Mouse (Mus musculus): ENCODE measurements around the gene St3gal2. TPM values are rescaled to one million over a fixed set of nuclear protein-coding genes. Genes with fewer than 3 reads are reported as not detected.
"Not testable (repeated sequence)": the region's sequence is repeated elsewhere in the genome, so short reads cannot be mapped to it uniquely, and the experiment has no call there.

Gene St3gal2
- polyA plus RNA-seq, 1 experiment from 2014 or later = 23.5 TPM

GRCm38 (mm10) chr8:110954776-110955175 lies 35.1 kb downstream of the St3gal2 start:
- peaks cover 7% of the 10 kb centered on the region for H3K4me1 ChIP-seq (ENCODE audit: control insufficient read depth, insufficient read depth, low read depth, low read length)
- H3K36me3 ChIP-seq (ENCODE audit: control insufficient read depth, insufficient read depth, low read length) = peaks cover 13% of the 10 kb centered on the region
- H3K9ac ChIP-seq (ENCODE audit: low read depth, low read length) = no peak overlapping the region
- no peaks in the 10 kb centered on the region for H3K9me3 ChIP-seq (ENCODE audit: control insufficient read depth, low read length)
- 76% methylated on average over 8 of the region's 8 CpGs for WGBS
- no peak overlapping the region for H3K4me3 ChIP-seq (ENCODE audit: low read length)
- no peak overlapping the region for H3K4me2 ChIP-seq (ENCODE audit: low read length)
- no peak for ATAC-seq
- H3K27me3 ChIP-seq (replicated peaks; ENCODE audit: control insufficient read depth, insufficient read depth, low read length) = no peaks in the 10 kb centered on the region
- no peak overlapping the region for H3K27ac ChIP-seq (ENCODE audit: low read depth, low read length)

DNA sequence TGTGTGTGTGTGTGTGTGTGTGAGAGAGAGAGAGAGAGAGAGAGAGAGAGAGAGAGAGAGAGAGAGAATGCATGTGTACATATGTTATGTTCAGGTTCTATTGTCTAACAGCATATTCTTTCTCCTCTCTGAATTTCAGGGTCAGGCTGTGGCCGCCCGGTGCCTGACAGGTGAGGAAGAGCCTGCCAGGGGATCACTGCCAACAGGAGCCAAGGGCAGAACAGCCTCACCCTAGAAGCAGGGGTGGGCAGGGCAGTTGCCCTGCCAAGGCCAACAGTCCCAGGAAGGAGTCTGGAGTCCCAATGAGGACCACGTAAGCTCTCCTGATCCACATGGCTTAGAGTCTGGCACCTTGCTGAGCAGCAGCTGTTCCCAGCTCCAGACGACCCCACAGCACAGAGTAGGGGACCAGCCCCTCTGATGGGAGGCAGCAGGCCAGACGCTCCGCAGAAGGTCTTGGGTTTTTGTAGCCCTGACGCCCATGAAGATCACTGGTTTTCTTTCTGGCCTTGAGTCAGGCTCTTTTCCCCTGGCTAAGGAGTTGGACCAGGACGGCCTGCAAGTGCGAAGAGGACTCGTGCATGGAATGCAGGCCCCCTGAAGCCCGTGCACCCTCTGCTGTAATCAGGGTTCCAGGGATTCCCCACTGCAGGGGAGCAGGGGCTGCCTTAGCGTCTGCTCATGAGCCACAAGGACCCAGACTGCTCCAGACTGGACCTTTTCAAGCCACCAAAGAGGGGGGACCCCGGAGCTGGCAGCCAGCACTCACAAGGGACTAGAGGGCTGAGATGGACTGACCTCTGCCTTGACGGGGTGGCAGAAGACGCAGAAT lies 37.1 kb downstream of the St3gal2 start:
- H3K4me3 ChIP-seq (ENCODE audit: low read length) = no peak overlapping the region
- WGBS = 72% methylated on average over 15 of the region's 15 CpGs
- peak; percentile 82 for ATAC-seq
- H3K4me2 ChIP-seq (ENCODE audit: low read length) = no peak overlapping the region
- H3K36me3 ChIP-seq (ENCODE audit: control insufficient read depth, insufficient read depth, low read length) = peaks cover 13% of the 10 kb centered on the region
- peaks cover 7% of the 10 kb centered on the region for H3K4me1 ChIP-seq (ENCODE audit: control insufficient read depth, insufficient read depth, low read depth, low read length)
- no peak overlapping the region for H3K9ac ChIP-seq (ENCODE audit: low read depth, low read length)
- no peaks in the 10 kb centered on the region for H3K9me3 ChIP-seq (ENCODE audit: control insufficient read depth, low read length)
- H3K27me3 ChIP-seq (replicated peaks; ENCODE audit: control insufficient read depth, insufficient read depth, low read length) = no peaks in the 10 kb centered on the region
- peak overlapping the region; percentile 20; the same call in 1 of the 2 replicates for H3K27ac ChIP-seq (ENCODE audit: low read depth, low read length)

DNA sequence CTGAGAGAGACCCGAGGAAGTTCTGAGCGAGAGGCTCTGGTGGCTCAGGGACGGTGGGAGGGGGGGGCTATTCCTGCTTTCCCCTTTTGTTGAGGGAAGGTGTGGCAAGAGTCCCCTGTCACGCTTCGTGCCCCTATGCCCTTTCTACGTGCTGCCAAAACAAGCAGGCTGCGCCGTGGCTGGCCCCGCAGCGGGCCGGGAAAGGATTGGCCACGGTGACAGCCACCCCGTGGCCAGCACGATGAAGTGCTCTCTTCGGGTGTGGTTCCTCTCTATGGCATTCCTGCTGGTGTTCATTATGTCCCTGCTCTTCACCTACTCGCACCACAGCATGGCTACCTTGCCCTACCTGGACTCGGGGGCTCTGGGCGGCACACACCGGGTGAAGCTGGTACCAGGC lies 37.7 kb downstream of the St3gal2 start:
- ATAC-seq = no peak; the same call in 1 of the 2 replicates
- no peak overlapping the region for H3K4me2 ChIP-seq (ENCODE audit: low read length)
- 92% methylated on average over 19 of the region's 19 CpGs for WGBS
- no peak overlapping the region for H3K9ac ChIP-seq (ENCODE audit: low read depth, low read length)
- peaks cover 7% of the 10 kb centered on the region for H3K4me1 ChIP-seq (ENCODE audit: control insufficient read depth, insufficient read depth, low read depth, low read length)
- H3K9me3 ChIP-seq (ENCODE audit: control insufficient read depth, low read length) = no peaks in the 10 kb centered on the region
- peaks cover 15% of the 10 kb centered on the region for H3K36me3 ChIP-seq (ENCODE audit: control insufficient read depth, insufficient read depth, low read length)
- peak overlapping the region; percentile 20; the same call in 1 of the 2 replicates for H3K27ac ChIP-seq (ENCODE audit: low read depth, low read length)
- H3K27me3 ChIP-seq (replicated peaks; ENCODE audit: control insufficient read depth, insufficient read depth, low read length) = no peaks in the 10 kb centered on the region
- no peak overlapping the region for H3K4me3 ChIP-seq (ENCODE audit: low read length)

- no peaks in the 10 kb centered on the region for H3K9me3 ChIP-seq (ENCODE audit: control insufficient read depth, low read length)
- no peak overlapping the region for H3K4me2 ChIP-seq (ENCODE audit: low read length)
- ATAC-seq = no peak
- H3K36me3 ChIP-seq (ENCODE audit: control insufficient read depth, insufficient read depth, low read length) = peaks cover 15% of the 10 kb centered on the region
- 90% methylated on average over 5 of the region's 5 CpGs for WGBS
- no peaks in the 10 kb centered on the region for H3K27me3 ChIP-seq (replicated peaks; ENCODE audit: control insufficient read depth, insufficient read depth, low read length)
- H3K4me3 ChIP-seq (ENCODE audit: low read length) = no peak overlapping the region
- peaks cover 7% of the 10 kb centered on the region for H3K4me1 ChIP-seq (ENCODE audit: control insufficient read depth, insufficient read depth, low read depth, low read length)
- H3K27ac ChIP-seq (ENCODE audit: low read depth, low read length) = no peak overlapping the region
- H3K9ac ChIP-seq (ENCODE audit: low read depth, low read length) = no peak overlapping the region
Observed at GRCm38 (mm10) chr8:110958135-110958534, 38.4 kb downstream of the St3gal2 start.

DNA sequence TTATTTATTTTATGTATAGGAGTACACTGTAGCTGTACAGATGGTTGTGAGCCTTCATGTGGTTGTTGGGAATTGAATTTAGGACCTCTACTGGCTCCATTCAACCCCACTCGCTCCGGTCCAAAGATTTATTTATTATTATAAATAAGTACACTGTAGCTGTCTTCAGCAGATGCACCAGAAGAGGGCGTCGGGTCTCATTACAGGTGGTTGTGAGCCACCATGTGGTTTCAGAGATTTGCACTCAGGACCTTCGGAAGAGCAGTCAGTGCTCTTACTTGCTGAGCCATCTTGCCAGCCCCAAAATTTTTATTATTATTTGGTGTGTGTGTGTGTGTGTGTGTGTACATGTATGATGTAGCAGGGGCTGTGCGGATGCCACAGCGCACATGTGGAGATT lies 38.8 kb downstream of the St3gal2 start:
- not testable (repeated sequence) for ATAC-seq; H3K9me3 ChIP-seq (ENCODE audit: control insufficient read depth, low read length); H3K4me1 ChIP-seq (ENCODE audit: control insufficient read depth, insufficient read depth, low read depth, low read length); H3K4me3 ChIP-seq (ENCODE audit: low read length); H3K27me3 ChIP-seq (replicated peaks; ENCODE audit: control insufficient read depth, insufficient read depth, low read length); H3K4me2 ChIP-seq (ENCODE audit: low read length); H3K27ac ChIP-seq (ENCODE audit: low read depth, low read length); H3K9ac ChIP-seq (ENCODE audit: low read depth, low read length)
- 94% methylated on average over 7 of the region's 7 CpGs for WGBS
- peaks cover 15% of the 10 kb centered on the region for H3K36me3 ChIP-seq (ENCODE audit: control insufficient read depth, insufficient read depth, low read length)

DNA sequence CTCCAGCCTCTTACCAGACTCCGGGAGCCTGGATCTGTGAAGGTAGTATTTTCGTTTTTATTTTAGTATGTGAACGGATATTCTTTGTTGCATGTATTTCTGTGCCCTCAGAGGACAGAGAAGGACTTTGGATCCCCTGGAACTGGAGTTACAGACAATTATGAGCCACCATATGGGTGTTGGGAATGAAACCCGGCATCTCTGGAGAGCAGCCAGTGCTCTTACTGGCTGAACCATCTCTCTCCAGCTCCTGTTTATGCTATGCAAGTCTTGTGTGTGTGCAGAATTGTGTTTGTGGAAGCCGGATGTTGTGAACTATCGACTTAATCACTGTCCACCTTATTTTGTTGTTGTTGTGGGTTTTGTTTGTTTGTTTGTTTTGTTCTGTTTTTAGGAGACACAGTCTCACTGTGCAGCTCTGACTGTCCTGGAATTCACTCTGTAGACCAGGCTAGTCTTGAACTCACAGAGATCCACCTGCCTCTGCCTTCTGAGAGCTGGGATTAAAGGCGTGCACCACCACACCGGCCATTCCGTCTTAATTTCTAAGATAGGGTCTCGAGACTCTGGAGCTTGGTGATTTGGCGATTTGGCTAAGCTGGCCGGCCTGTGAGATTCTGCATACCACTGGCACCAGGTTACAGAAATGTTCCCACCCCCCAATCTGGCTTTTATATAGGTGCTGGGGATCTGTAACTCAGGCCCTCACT lies 39.5 kb downstream of the St3gal2 start:
- no peak for ATAC-seq
- H3K9ac ChIP-seq (ENCODE audit: low read depth, low read length) = no peak overlapping the region
- H3K36me3 ChIP-seq (ENCODE audit: control insufficient read depth, insufficient read depth, low read length) = peaks cover 15% of the 10 kb centered on the region
- WGBS = 94% methylated on average over 12 of the region's 12 CpGs
- peaks cover 7% of the 10 kb centered on the region for H3K4me1 ChIP-seq (ENCODE audit: control insufficient read depth, insufficient read depth, low read depth, low read length)
- no peak overlapping the region for H3K4me3 ChIP-seq (ENCODE audit: low read length)
- no peaks in the 10 kb centered on the region for H3K9me3 ChIP-seq (ENCODE audit: control insufficient read depth, low read length)
- no peak overlapping the region for H3K4me2 ChIP-seq (ENCODE audit: low read length)
- no peak overlapping the region for H3K27ac ChIP-seq (ENCODE audit: low read depth, low read length)
- no peaks in the 10 kb centered on the region for H3K27me3 ChIP-seq (replicated peaks; ENCODE audit: control insufficient read depth, insufficient read depth, low read length)

- 81% methylated on average over 6 of the region's 6 CpGs for WGBS
Observed at GRCm38 (mm10) chr8:110959906-110960305, 40.2 kb downstream of the St3gal2 start.

GRCm38 (mm10) chr8:110963051-110963450 lies 43.3 kb downstream of the St3gal2 start:
- peaks cover 2% of the 10 kb centered on the region for H3K36me3 ChIP-seq (ENCODE audit: control insufficient read depth, insufficient read depth, low read length)
- WGBS = 87% methylated on average over 2 of the region's 2 CpGs

More at GRCm38 (mm10) chr8:110959906-110960305, 40.2 kb downstream of the St3gal2 start:
- no peak overlapping the region for H3K4me3 ChIP-seq (ENCODE audit: low read length)
- no peak overlapping the region for H3K9ac ChIP-seq (ENCODE audit: low read depth, low read length)
- peaks cover 9% of the 10 kb centered on the region for H3K4me1 ChIP-seq (ENCODE audit: control insufficient read depth, insufficient read depth, low read depth, low read length)
- peaks cover 15% of the 10 kb centered on the region for H3K36me3 ChIP-seq (ENCODE audit: control insufficient read depth, insufficient read depth, low read length)
- no peak overlapping the region for H3K4me2 ChIP-seq (ENCODE audit: low read length)
- ATAC-seq = no peak
- H3K9me3 ChIP-seq (ENCODE audit: control insufficient read depth, low read length) = no peaks in the 10 kb centered on the region
- no peaks in the 10 kb centered on the region for H3K27me3 ChIP-seq (replicated peaks; ENCODE audit: control insufficient read depth, insufficient read depth, low read length)
- H3K27ac ChIP-seq (ENCODE audit: low read depth, low read length) = no peak overlapping the region

DNA sequence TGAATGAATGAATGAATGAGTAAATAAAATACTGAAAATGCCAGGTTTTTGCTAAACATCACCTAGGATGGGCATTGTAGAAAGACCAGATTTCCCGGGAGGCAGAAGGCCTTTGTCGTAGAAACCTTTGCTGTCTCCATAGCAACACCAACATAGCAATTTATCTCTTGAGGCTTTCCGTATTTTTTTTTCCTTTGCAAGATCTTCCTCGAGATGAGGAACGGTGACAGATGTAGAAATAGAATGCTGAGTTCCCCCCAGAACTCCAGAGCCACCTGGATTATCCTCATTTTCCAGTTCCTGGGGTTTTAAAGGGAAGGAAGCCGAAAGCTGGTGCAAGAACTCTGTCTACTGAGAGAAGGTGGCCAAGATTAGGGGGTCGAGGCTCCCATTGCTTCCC lies 44.9 kb downstream of the St3gal2 start:
- Histone ChIP-seq H3K9ac (ENCODE audit: low read depth, low read length) (no peak overlapping the region), H3K27ac (ENCODE audit: low read depth, low read length) (no peak overlapping the region; the same call in 1 of the 2 replicates), H3K4me2 (ENCODE audit: low read length) (no peak overlapping the region), H3K9me3 (ENCODE audit: control insufficient read depth, low read length) (no peaks in the 10 kb centered on the region), H3K27me3 (replicated peaks; ENCODE audit: control insufficient read depth, insufficient read depth, low read length) (no peaks in the 10 kb centered on the region), H3K4me1 (ENCODE audit: control insufficient read depth, insufficient read depth, low read depth, low read length) (peaks cover 5% of the 10 kb centered on the region), H3K36me3 (ENCODE audit: control insufficient read depth, insufficient read depth, low read length) (peaks cover 5% of the 10 kb centered on the region), H3K4me3 (ENCODE audit: low read length) (no peak overlapping the region)
- 61% methylated on average over 7 of the region's 7 CpGs for WGBS
- no peak for ATAC-seq

More at GRCm38 (mm10) chr8:110963051-110963450, 43.3 kb downstream of the St3gal2 start:
- Histone ChIP-seq H3K27me3 (replicated peaks; ENCODE audit: control insufficient read depth, insufficient read depth, low read length) (no peaks in the 10 kb centered on the region), H3K4me3 (ENCODE audit: low read length) (no peak overlapping the region), H3K9ac (ENCODE audit: low read depth, low read length) (no peak overlapping the region), H3K4me1 (ENCODE audit: control insufficient read depth, insufficient read depth, low read depth, low read length) (peaks cover 5% of the 10 kb centered on the region), H3K4me2 (ENCODE audit: low read length) (no peak overlapping the region), H3K27ac (ENCODE audit: low read depth, low read length) (no peak overlapping the region), H3K9me3 (ENCODE audit: control insufficient read depth, low read length) (no peaks in the 10 kb centered on the region)
- no peak for ATAC-seq
